Mouse (Mus musculus) thymus, adult 2 months (tissue): ENCODE results near the gene Ybey. TPM values are rescaled to one million over a fixed set of nuclear protein-coding genes. Genes with fewer than 3 reads are reported as not detected.

Experiments used
- DNase-seq: peaks from one replicate; pipeline ENCODE4 v3.0.0; 2021
- H3K27ac ChIP-seq: fragments of 200-500 bp; 2 replicates; pipeline ENCODE4 v1.5.1; 2012; ENCODE audit warnings: low read length, control low read depth; ENCODE audit not compliant: control insufficient read depth, insufficient read depth
- H3K27me3 ChIP-seq: fragments of 200-500 bp; 2 replicates; pipeline ENCODE4 v1.6.1; 2012; ENCODE audit warnings: mild to moderate bottlenecking, low read length, moderate library complexity, mixed read lengths; ENCODE audit not compliant: control insufficient read depth, insufficient read depth
- H3K36me3 ChIP-seq: fragments of 200-500 bp; 2 replicates; pipeline ENCODE4 v1.6.1; 2012; ENCODE audit warnings: mild to moderate bottlenecking, low read length, moderate library complexity; ENCODE audit not compliant: control insufficient read depth, insufficient read depth
- H3K4me1 ChIP-seq: fragments of 200-500 bp; replicated peaks from 2 replicates; pipeline ENCODE4 v1.6.1; 2012; ENCODE audit warnings: low read length; ENCODE audit not compliant: control insufficient read depth, insufficient read depth
- H3K4me3 ChIP-seq: fragments of 200-500 bp; 2 replicates; pipeline ENCODE4 v1.5.1; 2012; ENCODE audit warnings: mild to moderate bottlenecking, low read length, control low read depth, moderate library complexity; ENCODE audit not compliant: control insufficient read depth, insufficient read depth
- CTCF ChIP-seq: fragments of 200-500 bp; IDR thresholded peaks from 2 replicates; pipeline ENCODE4 v1.5.1; 2012; ENCODE audit warnings: mild to moderate bottlenecking, control low read depth, low read length, moderate library complexity, borderline replicate concordance; ENCODE audit not compliant: control insufficient read depth, poor library complexity, insufficient read depth; ENCODE audit errors: extremely low read depth
- POLR2A ChIP-seq: fragments of 200-500 bp; IDR thresholded peaks from 2 replicates; pipeline ENCODE4 v1.6.1; 2012; ENCODE audit warnings: mild to moderate bottlenecking, low read length, control low read depth, moderate library complexity; ENCODE audit not compliant: control insufficient read depth, poor library complexity, insufficient read depth; ENCODE audit errors: extremely low read depth
- WGBS: fragments of 180-500 bp; shearing (Covaris S2); methylation state at CpG from one replicate; pipeline ENCODE4 v1.1.7; 2018; 5-methylcytosine and 5-hydroxymethylcytosine counted together
- polyA plus RNA-seq: library from polyadenylated mRNA; depleted of rRNA; stranded (reverse); fragments of >200 nt; gene quantifications from 2 replicates; pipeline ENCODE4 v1.2.3, GENCODE M21; 2012

Ybey gene
- polyA plus RNA-seq, 1 experiment = 4.1 TPM

- H3K4me1 ChIP-seq = no peaks in the 10 kb centered on the region; the same call in 1 of the 2 replicates
- H3K4me3 ChIP-seq = no peak overlapping the region
- H3K27ac ChIP-seq = no peak overlapping the region
- no peaks in the 10 kb centered on the region for H3K27me3 ChIP-seq
- DNase-seq = no peak
- WGBS = 93% methylated on average over 5 of the region's 5 CpGs
- H3K36me3 ChIP-seq = peaks cover 52% of the 10 kb centered on the region
- TF ChIP-seq CTCF (no peak), POLR2A (no peak)
Observed at GRCm38 (mm10) chr10:76473759-76474158, 4.8 kb upstream of the Ybey start.

GRCm38 (mm10) chr10:76462721-76463120 lies 6.2 kb downstream of the Ybey start:
- H3K27ac ChIP-seq = no peak overlapping the region
- DNase-seq = no peak
- no peaks in the 10 kb centered on the region for H3K36me3 ChIP-seq
- TF ChIP-seq POLR2A (no peak), CTCF (no peak)
- no peak overlapping the region for H3K4me3 ChIP-seq
- no peaks in the 10 kb centered on the region for H3K4me1 ChIP-seq
- 93% methylated on average over 6 of the region's 6 CpGs for WGBS
- H3K27me3 ChIP-seq = no peaks in the 10 kb centered on the region

- no peak overlapping the region for H3K4me3 ChIP-seq
- 96% methylated on average over 7 of the region's 7 CpGs for WGBS
- no peak for DNase-seq
- H3K4me1 ChIP-seq = no peaks in the 10 kb centered on the region
- H3K36me3 ChIP-seq = no peaks in the 10 kb centered on the region
- no peak for TF ChIP-seq POLR2A
- TF ChIP-seq CTCF = no peak
- no peaks in the 10 kb centered on the region for H3K27me3 ChIP-seq
- no peak overlapping the region for H3K27ac ChIP-seq
Observed at GRCm38 (mm10) chr10:76462312-76462711, 6.6 kb downstream of the Ybey start.

- no peaks in the 10 kb centered on the region for H3K4me1 ChIP-seq
- no peaks in the 10 kb centered on the region for H3K27me3 ChIP-seq
- no peaks in the 10 kb centered on the region for H3K36me3 ChIP-seq
- WGBS = 85% methylated on average over 1 of the region's 1 CpGs
- no peak for DNase-seq
- no peak for TF ChIP-seq CTCF
- no peak overlapping the region for H3K4me3 ChIP-seq
- H3K27ac ChIP-seq = no peak overlapping the region
Observed at GRCm38 (mm10) chr10:76461255-76461654, 7.7 kb downstream of the Ybey start.

GRCm38 (mm10) chr10:76455289-76455688 lies 13.6 kb downstream of the Ybey start:
- no peaks in the 10 kb centered on the region for H3K27me3 ChIP-seq
- WGBS = 63% methylated on average over 5 of the region's 5 CpGs
- H3K27ac ChIP-seq = no peak overlapping the region
- H3K4me3 ChIP-seq = no peak overlapping the region
- no peak for TF ChIP-seq POLR2A
- TF ChIP-seq CTCF = peak; percentile 12; the same call in 1 of the 2 replicates
- peak; percentile 49 for DNase-seq
- H3K36me3 ChIP-seq = no peaks in the 10 kb centered on the region
- no peaks in the 10 kb centered on the region for H3K4me1 ChIP-seq

- 91% methylated on average over 5 of the region's 5 CpGs for WGBS
- Histone ChIP-seq H3K4me3 (no peak within 1 kb of the TSS), H3K27me3 (no peaks in the 10 kb centered on the region), H3K36me3 (no peaks in the 10 kb centered on the region), H3K27ac (no peak within 1 kb of the TSS), H3K4me1 (no peaks in the 10 kb centered on the region)
- DNase-seq = no peak
- no peak for TF ChIP-seq CTCF
- no peak for TF ChIP-seq POLR2A
Observed at GRCm38 (mm10) chr10:76448851-76449250, 20.1 kb downstream of the Ybey start, which contains the start of gene 2610028H24Rik. Gene 2610028H24Rik, plus strand, starts transcription at chr10:76449081.
